Mouse (Mus musculus) heart, embryonic 16.5 days (tissue): ENCODE measurements around the gene Ppia. TPM values are rescaled to one million over a fixed set of nuclear protein-coding genes. Genes with fewer than 3 reads are reported as not detected.

Source experiments
- ATAC-seq: fragments of 200-750 bp; cut with Nextera tagmentation; replicated peaks from 2 replicates; pipeline ENCODE4 v1.8.0; 2017; ENCODE audit warnings: moderate number of reproducible peaks; ENCODE audit not compliant: insufficient read depth, low FRiP score; ENCODE audit errors: extremely low read depth
- H3K27ac ChIP-seq: fragments of 300-500 bp; sonication (generic); 2 replicates; pipeline ENCODE4 v1.5.1; 2014; ENCODE audit warnings: mild to moderate bottlenecking, low read length, control low read depth, moderate library complexity
- H3K27me3 ChIP-seq: fragments of 300-500 bp; sonication (generic); 2 replicates; pipeline ENCODE4 v1.6.1; 2014; ENCODE audit warnings: low read length, mixed read lengths; ENCODE audit not compliant: control insufficient read depth, insufficient read depth
- H3K36me3 ChIP-seq: fragments of 300-500 bp; sonication (generic); 2 replicates; pipeline ENCODE4 v1.6.1; 2014; ENCODE audit not compliant: control insufficient read depth, insufficient read depth
- H3K4me1 ChIP-seq: fragments of 300-500 bp; sonication (generic); 2 replicates; pipeline ENCODE4 v1.6.1; 2014; ENCODE audit warnings: low read length, mixed read lengths; ENCODE audit not compliant: control insufficient read depth, insufficient read depth
- H3K4me2 ChIP-seq: fragments of 300-500 bp; sonication (generic); 2 replicates; pipeline ENCODE4 v1.6.1; 2014; ENCODE audit warnings: low read depth, mild to moderate bottlenecking, control low read depth, low read length
- H3K4me3 ChIP-seq: fragments of 300-500 bp; sonication (generic); 2 replicates; pipeline ENCODE4 v1.5.1; 2014; ENCODE audit warnings: mild to moderate bottlenecking, control low read depth, low read length
- H3K9ac ChIP-seq: fragments of 300-500 bp; sonication (generic); 2 replicates; pipeline ENCODE4 v1.6.1; 2014; ENCODE audit warnings: low read length, control low read depth
- H3K9me3 ChIP-seq: fragments of 300-500 bp; sonication (generic); replicated peaks from 2 replicates; pipeline ENCODE4 v1.6.1; 2016; ENCODE audit warnings: low read length; ENCODE audit not compliant: control insufficient read depth
- WGBS: fragments of 180-500 bp; shearing (Covaris S2); extraction: QIAGEN DNeasy Blood & Tissue Kit; methylation state at CpG from one replicate; pipeline ENCODE4 v1.1.7; 2014; 5-methylcytosine and 5-hydroxymethylcytosine counted together
- polyA plus RNA-seq: library from polyadenylated mRNA; unstranded; fragments of >200 nt; fragmentation: Nextera tagmentation; extraction: Ambion mirVana; gene quantifications from 2 replicates; pipeline ENCODE4 v1.2.1, GENCODE M21; 2015

The Ppia gene
- polyA plus RNA-seq, 1 experiment from 2014 or later, result 4,038 TPM

DNA sequence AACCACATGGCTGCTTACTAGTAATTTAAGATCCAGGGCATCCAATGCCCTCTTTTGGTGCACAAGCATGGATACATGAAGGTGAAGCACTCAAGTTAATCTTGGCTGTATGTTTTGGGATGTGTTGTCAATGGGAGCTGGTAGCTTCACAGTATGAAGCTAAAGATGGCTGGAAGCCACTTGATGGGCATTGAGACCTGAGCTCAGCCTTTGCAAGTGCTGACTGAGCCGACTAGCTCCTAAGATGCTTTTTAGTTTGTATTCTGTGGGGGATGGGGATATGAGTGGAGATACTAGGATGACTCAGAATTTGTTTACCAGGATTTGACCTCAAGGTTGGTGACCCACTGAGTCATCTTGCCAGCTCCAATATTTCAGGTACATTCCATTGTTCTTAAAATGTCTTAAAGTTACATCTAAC, 5.0 kb downstream of the Ppia start:
- H3K4me3 ChIP-seq, result no peak overlapping the region
- no peak overlapping the region for H3K9ac ChIP-seq
- no peak overlapping the region for H3K4me2 ChIP-seq
- H3K27me3 ChIP-seq, result no peaks in the 10 kb centered on the region
- peaks cover 34% of the 10 kb centered on the region for H3K36me3 ChIP-seq
- no peaks in the 10 kb centered on the region for H3K9me3 ChIP-seq
- H3K4me1 ChIP-seq, result peaks cover 17% of the 10 kb centered on the region
- 15% methylated on average over 1 of the region's 1 CpGs for WGBS
- no peak for ATAC-seq
- no peak overlapping the region for H3K27ac ChIP-seq

DNA sequence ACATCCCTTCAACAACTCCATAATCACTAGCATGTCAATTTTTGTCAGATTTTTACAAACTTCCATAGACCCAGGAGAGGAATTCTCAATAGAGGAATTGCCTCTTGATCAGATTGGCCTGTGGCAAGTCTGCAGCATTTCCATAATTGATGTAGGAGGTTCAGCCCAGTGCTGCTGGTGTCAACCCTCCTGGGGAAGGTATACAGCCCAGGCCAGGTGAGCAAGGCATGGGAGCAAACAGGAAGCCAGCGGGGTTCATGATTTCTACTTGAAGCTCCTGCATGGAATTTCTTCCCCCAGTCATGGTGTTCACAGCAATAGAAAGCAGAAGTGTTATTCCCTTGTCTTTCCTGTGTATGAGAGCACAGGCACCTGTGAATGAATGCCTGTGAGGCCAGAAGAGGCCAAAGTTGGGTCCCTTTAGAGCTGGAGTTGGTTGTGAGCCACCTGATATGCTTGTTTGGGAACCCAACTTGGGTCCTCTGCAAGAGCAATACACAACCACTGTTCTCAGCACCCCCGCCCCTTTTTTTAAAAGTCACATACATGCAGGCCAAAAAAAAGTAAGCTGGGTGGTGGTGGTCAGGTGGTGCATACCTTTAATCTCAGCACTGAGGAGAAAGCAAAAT, 5.6 kb downstream of the Ppia start:
- Histone ChIP-seq H3K27ac (no peak overlapping the region), H3K4me2 (no peak overlapping the region), H3K27me3 (no peaks in the 10 kb centered on the region), H3K4me1 (peaks cover 17% of the 10 kb centered on the region), H3K9ac (no peak overlapping the region), H3K4me3 (no peak overlapping the region), H3K9me3 (no peaks in the 10 kb centered on the region), H3K36me3 (peaks cover 36% of the 10 kb centered on the region)
- WGBS, result 68% methylated on average over 2 of the region's 2 CpGs
- ATAC-seq, result no peak

DNA sequence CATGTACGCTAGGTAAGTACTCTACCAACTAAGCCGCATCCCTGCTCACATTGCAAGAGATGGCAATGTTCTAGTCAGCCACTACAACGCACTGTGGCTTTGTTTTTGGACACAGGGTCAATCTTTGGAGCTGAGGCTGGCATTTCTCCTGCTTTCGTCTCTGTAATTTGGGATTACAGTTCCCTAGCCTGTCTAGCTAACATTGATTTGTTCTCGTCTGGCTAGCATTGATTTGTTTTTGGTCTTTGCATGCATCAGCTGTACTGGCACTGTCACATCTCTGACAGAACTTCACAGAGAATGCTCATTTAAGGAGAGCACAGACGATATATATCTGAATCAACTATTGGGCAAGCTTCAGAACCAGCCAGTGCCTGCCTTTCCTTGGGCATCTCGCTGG, 14.9 kb downstream of the Ppia start:
- Histone ChIP-seq H3K36me3 (peaks cover 62% of the 10 kb centered on the region), H3K9me3 (no peaks in the 10 kb centered on the region), H3K9ac (no peak overlapping the region), H3K27ac (no peak overlapping the region), H3K27me3 (no peaks in the 10 kb centered on the region), H3K4me3 (no peak overlapping the region), H3K4me2 (no peak overlapping the region), H3K4me1 (no peaks in the 10 kb centered on the region)
- ATAC-seq, result no peak
- WGBS, result 94% methylated on average over 7 of the region's 7 CpGs

DNA sequence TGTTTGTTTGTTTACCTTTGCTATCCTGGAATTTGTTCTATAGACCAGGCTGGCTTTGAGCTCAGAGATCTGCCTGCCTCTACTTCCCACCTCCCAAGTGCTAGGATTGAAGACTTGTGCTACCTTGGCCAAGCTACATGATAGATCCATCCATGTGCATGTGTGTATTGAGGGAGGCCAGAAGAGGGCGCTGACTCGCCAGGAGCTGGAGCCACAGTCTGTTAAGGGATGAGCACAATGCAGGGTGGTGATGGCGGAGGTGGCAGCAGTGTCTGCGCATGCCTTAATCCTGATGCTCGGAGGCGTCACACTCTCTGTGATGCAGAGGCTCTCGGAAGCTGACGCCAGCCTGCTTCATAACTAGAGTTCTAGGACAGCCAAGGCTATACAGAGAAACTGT, 21.2 kb downstream of the Ppia start:
- Histone ChIP-seq H3K4me1 (no peaks in the 10 kb centered on the region), H3K27me3 (no peaks in the 10 kb centered on the region), H3K36me3 (peaks cover 52% of the 10 kb centered on the region), H3K9me3 (no peaks in the 10 kb centered on the region), H3K4me2 (no peak overlapping the region), H3K9ac (no peak overlapping the region), H3K27ac (no peak overlapping the region), H3K4me3 (no peak overlapping the region)
- WGBS, result 66% methylated on average over 8 of the region's 8 CpGs
- ATAC-seq, result no peak

DNA sequence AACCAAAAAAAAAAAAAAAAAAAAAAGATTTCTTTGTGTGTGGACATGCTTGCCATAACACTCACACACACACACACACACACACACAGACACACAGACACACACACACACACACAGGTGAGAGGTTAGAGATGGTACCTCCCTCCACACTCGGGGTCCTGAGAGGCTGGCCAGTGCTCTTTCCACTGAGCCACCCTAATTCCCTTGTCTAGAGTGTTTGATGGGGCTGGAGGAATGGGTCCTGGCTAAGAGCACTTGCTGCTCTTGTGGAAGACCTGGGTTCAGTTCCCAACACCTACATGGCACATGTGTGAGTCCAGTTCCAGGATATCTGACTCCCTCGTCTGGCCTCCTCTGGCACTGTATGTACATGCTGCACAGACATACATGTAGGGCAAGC, 22.4 kb downstream of the Ppia start:
- H3K36me3 ChIP-seq, result peaks cover 40% of the 10 kb centered on the region
- H3K4me3 ChIP-seq, result no peak overlapping the region
- H3K4me1 ChIP-seq, result peaks cover 2% of the 10 kb centered on the region; the same call in 1 of the 2 replicates
- no peak overlapping the region for H3K4me2 ChIP-seq
- no peak for ATAC-seq
- no peaks in the 10 kb centered on the region for H3K27me3 ChIP-seq
- 89% methylated on average over 2 of the region's 2 CpGs for WGBS
- H3K9ac ChIP-seq, result no peak overlapping the region
- no peak overlapping the region for H3K27ac ChIP-seq
- H3K9me3 ChIP-seq, result no peaks in the 10 kb centered on the region

DNA sequence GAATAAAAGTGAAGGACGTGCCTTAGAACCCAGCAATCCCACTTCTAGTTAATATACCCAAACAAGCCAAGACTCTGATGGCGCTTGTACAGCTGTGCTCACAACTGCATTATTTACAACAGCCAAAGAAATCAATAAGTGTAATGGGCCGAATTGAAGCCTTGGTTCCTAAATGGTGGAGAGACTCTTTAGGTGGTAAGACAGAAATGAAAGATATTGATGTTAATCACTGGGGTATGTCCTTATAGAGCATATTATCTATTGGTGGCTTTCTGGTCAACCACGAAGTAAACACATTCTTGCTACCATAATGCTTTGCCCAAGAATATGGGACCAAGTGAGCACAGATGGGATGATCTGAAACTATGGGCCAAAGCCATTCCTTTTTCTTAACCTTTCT, 24.9 kb downstream of the Ppia start:
- Histone ChIP-seq H3K9me3 (no peaks in the 10 kb centered on the region), H3K27ac (no peak overlapping the region), H3K9ac (no peak overlapping the region), H3K4me1 (peaks cover 11% of the 10 kb centered on the region; the same call in 1 of the 2 replicates), H3K27me3 (no peaks in the 10 kb centered on the region), H3K36me3 (peaks cover 28% of the 10 kb centered on the region), H3K4me2 (no peak overlapping the region), H3K4me3 (no peak overlapping the region)
- whole genome bisulfite sequencing, result 93% methylated on average over 4 of the region's 4 CpGs
- ATAC-seq, result no peak

DNA sequence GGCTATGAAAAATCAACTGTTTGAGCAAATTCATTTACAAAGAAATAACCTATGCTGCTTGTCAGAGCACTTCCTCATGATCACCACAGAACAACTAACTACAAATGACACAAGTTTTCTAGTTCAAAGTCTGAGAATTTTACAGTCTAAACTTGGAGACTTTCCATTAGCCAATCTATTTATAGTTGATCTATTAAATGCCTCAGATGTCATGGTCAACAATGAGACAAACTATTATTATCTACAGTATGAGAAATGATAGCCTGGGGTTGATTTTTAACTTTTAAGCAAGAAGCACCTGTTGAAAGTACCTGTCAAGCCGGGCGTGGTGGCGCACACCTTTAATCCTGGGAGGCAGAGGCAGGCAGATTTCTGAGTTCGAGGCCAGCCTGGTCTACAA, 27.3 kb downstream of the Ppia start:
- ATAC-seq, result no peak
- H3K9me3 ChIP-seq, result no peaks in the 10 kb centered on the region
- peaks cover 13% of the 10 kb centered on the region; the same call in 1 of the 2 replicates for H3K36me3 ChIP-seq
- H3K4me2 ChIP-seq, result peak overlapping the region; percentile 68; the same call in 1 of the 2 replicates
- H3K9ac ChIP-seq, result no peak overlapping the region
- H3K27me3 ChIP-seq, result no peaks in the 10 kb centered on the region
- peaks cover 17% of the 10 kb centered on the region; the same call in 1 of the 2 replicates for H3K4me1 ChIP-seq
- WGBS, result 95% methylated on average over 4 of the region's 4 CpGs
- no peak overlapping the region for H3K4me3 ChIP-seq
- H3K27ac ChIP-seq, result no peak overlapping the region

DNA sequence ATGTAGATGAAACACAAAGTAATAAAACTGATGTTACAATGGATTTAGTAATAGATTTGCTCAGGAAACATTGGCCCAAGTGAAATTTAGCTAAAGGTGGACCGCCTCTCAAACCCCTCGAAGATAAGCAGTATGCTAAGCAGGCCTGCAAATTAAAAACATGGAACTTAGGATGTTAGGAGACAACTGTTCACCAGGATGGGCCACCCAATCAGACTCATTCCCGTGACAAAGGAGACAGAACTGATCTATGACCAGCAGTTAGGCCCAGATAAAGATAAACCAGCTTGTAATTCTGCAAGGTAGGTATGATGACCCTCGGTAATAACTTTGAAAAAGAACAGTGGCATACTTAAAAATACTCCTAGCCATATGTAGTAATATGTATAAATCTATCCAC, 27.9 kb downstream of the Ppia start:
- Histone ChIP-seq H3K4me2 (peak overlapping the region; percentile 68), H3K9me3 (no peaks in the 10 kb centered on the region), H3K27ac (peak overlapping the region; percentile 95; the same call in 1 of the 2 replicates), H3K4me1 (peaks cover 19% of the 10 kb centered on the region; the same call in 1 of the 2 replicates), H3K36me3 (peaks cover 10% of the 10 kb centered on the region; the same call in 1 of the 2 replicates), H3K9ac (peak overlapping the region; percentile 91), H3K4me3 (peak overlapping the region; percentile 80), H3K27me3 (no peaks in the 10 kb centered on the region)
- 40% methylated on average over 4 of the region's 4 CpGs for WGBS
- ATAC-seq, result no peak

DNA sequence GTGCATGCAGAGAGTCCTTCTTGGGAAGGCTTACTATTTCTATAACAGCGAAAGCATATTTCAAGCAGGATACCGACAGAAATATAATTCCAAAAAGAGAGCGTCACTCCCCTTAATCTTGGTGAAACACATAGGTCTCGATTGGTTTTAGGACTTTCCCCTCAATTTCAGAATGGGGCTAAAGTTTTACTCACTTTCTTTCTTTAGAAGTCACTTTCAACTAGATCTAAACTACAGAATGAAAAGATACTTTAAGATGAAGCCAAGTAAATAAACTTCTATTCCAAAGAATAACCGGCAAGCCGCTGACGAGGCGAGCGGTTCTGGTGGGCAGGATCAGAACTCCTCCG, 28.5 kb downstream of the Ppia start:
- no peaks in the 10 kb centered on the region for H3K9me3 ChIP-seq
- no peaks in the 10 kb centered on the region for H3K27me3 ChIP-seq
- peaks cover 19% of the 10 kb centered on the region; the same call in 1 of the 2 replicates for H3K4me1 ChIP-seq
- no peak for ATAC-seq
- peak overlapping the region; percentile 80 for H3K4me3 ChIP-seq
- peaks cover 10% of the 10 kb centered on the region; the same call in 1 of the 2 replicates for H3K36me3 ChIP-seq
- peak overlapping the region; percentile 91 for H3K9ac ChIP-seq
- peak overlapping the region; percentile 68 for H3K4me2 ChIP-seq
- peak overlapping the region; percentile 95 for H3K27ac ChIP-seq
- 0% methylated on average over 10 of the region's 10 CpGs for WGBS
